Mouse (Mus musculus): Measurements from ENCODE around the gene Slc25a44.

DNA sequence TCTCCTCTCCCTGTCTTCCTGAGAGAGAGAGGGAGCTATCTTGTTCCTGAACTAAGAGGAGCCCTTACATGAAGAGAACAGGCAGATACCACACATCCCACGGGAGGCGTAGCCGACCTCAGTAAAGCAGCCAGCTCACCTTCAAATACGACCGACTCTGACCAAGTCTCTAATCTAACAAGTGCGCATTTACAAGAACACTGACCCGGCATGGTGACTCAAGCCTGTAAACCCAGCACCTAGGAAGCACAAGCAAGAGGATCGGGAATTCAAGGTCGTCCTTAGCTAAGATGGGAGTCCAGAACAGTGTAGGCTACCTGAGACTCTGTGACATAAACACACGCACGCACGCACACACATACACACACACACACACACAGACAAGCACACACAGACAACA lies 17.5 kb upstream of the Slc25a44 start:
- TF ChIP-seq POLR2A (IDR thresholded peaks at IDR 0.05; ENCODE audit: borderline replicate concordance, insufficient read depth, low read length) (no peak), CTCF (IDR thresholded peaks at IDR 0.05; ENCODE audit: borderline replicate concordance, insufficient read depth, low read depth, low read length) (no peak)

All from cerebellum, adult 2 months (tissue).